Mouse (Mus musculus) liver, postnatal 0 days (tissue): Measurements from ENCODE around the gene BC048671. TPM values are rescaled to one million over a fixed set of nuclear protein-coding genes. Genes with fewer than 3 reads are reported as not detected.

Source experiments
- ATAC-seq: fragments of 200-750 bp; cut with Nextera tagmentation; 2 replicates; pipeline ENCODE4 v1.8.0; 2017; ENCODE audit warnings: mild to moderate bottlenecking, moderate library complexity
- DNase-seq: peaks from one replicate; pipeline ENCODE4 v3.0.0-alpha.2; 2016
- H3K27ac ChIP-seq: fragments of 300-500 bp; sonication (generic); 2 replicates; pipeline ENCODE4 v1.5.1; 2014; ENCODE audit warnings: antibody characterized with exemption, moderate library complexity, mild to moderate bottlenecking, low read depth
- H3K27me3 ChIP-seq: fragments of 300-500 bp; sonication (generic); 2 replicates; pipeline ENCODE4 v1.6.1; 2014; ENCODE audit warnings: low read length, control low read depth, mixed read lengths; ENCODE audit not compliant: insufficient read depth
- H3K36me3 ChIP-seq: fragments of 300-500 bp; sonication (generic); replicated peaks from 2 replicates; pipeline ENCODE4 v1.6.1; 2014; ENCODE audit warnings: mild to moderate bottlenecking, control low read depth, low read length, moderate library complexity, mixed read lengths; ENCODE audit not compliant: insufficient read depth
- H3K4me1 ChIP-seq: fragments of 300-500 bp; sonication (generic); 2 replicates; pipeline ENCODE4 v1.6.1; 2014; ENCODE audit warnings: antibody characterized with exemption, mild to moderate bottlenecking, control low read depth; ENCODE audit not compliant: insufficient read depth
- H3K4me2 ChIP-seq: fragments of 300-500 bp; sonication (generic); 2 replicates; pipeline ENCODE4 v1.6.1; 2014; ENCODE audit warnings: low read depth, mild to moderate bottlenecking, low read length, moderate library complexity, mixed read lengths
- H3K4me3 ChIP-seq: fragments of 300-500 bp; sonication (generic); 2 replicates; pipeline ENCODE4 v1.5.1; 2014; ENCODE audit warnings: low read depth, low read length
- H3K9ac ChIP-seq: fragments of 300-500 bp; sonication (generic); replicated peaks from 2 replicates; pipeline ENCODE4 v1.6.1; 2014; ENCODE audit warnings: mild to moderate bottlenecking, moderate library complexity
- H3K9me3 ChIP-seq: fragments of 300-500 bp; sonication (generic); 2 replicates; pipeline ENCODE4 v1.6.1; 2016; ENCODE audit warnings: mild to moderate bottlenecking, control low read depth, low read length, mixed read lengths
- CTCF ChIP-seq: sonication (generic); IDR thresholded peaks from 2 replicates; pipeline ENCODE4 v1.5.1; 2016; ENCODE audit warnings: antibody characterized with exemption, low read depth
- EP300 ChIP-seq: IDR thresholded peaks from 2 replicates; pipeline ENCODE4 v1.6.1; 2016; ENCODE audit warnings: antibody characterized with exemption, low read depth, mild to moderate bottlenecking
- WGBS: fragments of 180-500 bp; shearing (Covaris S2); extraction: QIAGEN DNeasy Blood & Tissue Kit; methylation state at CpG from one replicate; pipeline ENCODE4 v1.1.7; 2014; ENCODE audit not compliant: insufficient replicate concordance; 5-methylcytosine and 5-hydroxymethylcytosine counted together
- polyA plus RNA-seq: library from polyadenylated mRNA; unstranded; fragments of >200 nt; fragmentation: Nextera tagmentation; extraction: Ambion mirVana; gene quantifications from 2 replicates; pipeline ENCODE4 v1.2.1, GENCODE M21; 2015

Gene BC048671
- polyA plus RNA-seq, 1 experiment from 2014 or later = not detected

DNA sequence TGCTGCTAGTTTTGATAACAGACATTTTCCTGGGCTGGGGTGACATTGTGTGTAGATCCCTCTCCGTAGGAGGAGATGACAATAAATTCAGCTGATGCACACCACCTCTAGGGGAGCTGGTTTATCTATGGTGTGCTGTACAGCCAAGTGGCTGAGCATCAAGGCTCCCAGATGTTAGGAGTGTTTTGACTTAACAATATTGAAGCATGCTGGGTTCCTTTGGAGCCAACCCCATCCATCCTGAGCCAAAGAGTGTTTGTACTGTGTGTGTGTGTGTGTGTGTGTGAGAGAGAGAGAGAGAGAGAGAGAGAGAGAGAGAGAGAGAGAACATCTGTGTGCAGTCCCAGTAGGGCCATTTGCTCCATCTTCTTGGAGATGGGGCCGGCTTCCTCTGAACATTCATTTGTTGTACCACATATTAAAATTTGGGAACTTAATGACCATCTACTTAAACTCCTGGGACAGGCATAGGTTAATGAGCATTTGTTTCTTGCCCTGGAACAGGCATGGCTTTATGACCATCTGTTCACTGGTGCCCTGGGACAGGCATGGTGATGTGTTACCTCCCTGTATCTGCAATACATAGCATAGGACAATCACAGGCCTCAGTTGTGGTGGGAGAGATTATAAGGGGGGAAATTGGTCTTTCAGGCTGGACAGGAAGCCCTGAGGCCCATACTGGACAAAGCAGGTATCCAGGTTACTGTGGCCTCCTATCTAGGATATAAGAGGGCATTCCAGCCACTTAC is 16.7 kb downstream of the BC048671 start:
- no peak overlapping the region for H3K9ac ChIP-seq
- WGBS = 74% methylated on average over 2 of the region's 2 CpGs
- H3K9me3 ChIP-seq = no peaks in the 10 kb centered on the region
- no peak overlapping the region for H3K27ac ChIP-seq
- peaks cover 36% of the 10 kb centered on the region for H3K4me1 ChIP-seq
- H3K4me2 ChIP-seq = no peak overlapping the region
- H3K36me3 ChIP-seq = 0 out of 2 replicates have a peak, but pooled peaks cover 3% of the 10 kb centered on the region
- H3K4me3 ChIP-seq = no peak overlapping the region
- no peaks in the 10 kb centered on the region for H3K27me3 ChIP-seq
- ATAC-seq (no peak), DNase-seq (no peak)
- TF ChIP-seq CTCF (no peak), EP300 (no peak)

DNA sequence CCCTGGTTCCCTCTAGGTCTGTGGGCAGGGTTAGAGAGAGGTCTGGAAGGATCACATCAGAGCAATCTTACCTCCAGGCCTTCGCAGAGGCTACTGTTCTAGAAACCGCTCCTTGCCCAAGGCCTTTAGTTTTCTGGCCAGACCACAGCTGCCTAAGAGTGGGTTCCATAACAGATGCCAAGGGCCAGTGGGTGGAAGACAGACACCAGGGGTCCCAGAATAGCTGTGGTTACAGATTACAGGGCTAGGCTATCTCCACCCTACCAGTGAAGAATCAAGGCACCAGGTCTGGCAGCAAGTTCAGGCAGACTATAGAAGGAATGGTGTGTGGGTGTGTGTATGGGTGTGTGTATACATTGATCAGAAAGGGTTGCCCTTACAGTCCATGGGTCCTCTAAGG is 18.0 kb downstream of the BC048671 start:
- H3K27me3 ChIP-seq = no peaks in the 10 kb centered on the region
- ATAC-seq (no peak), DNase-seq (no peak)
- no peak overlapping the region for H3K4me2 ChIP-seq
- H3K9me3 ChIP-seq = no peaks in the 10 kb centered on the region
- no peak overlapping the region for H3K9ac ChIP-seq
- TF ChIP-seq EP300 = no peak
- no peak for TF ChIP-seq CTCF
- 0 out of 2 replicates have a peak overlapping the region, but pooled peaks have one; percentile 34 for H3K27ac ChIP-seq
- H3K4me3 ChIP-seq = no peak overlapping the region
- 92% methylated on average over 2 of the region's 2 CpGs for WGBS
- peaks cover 43% of the 10 kb centered on the region for H3K4me1 ChIP-seq
- 0 out of 2 replicates have a peak, but pooled peaks cover 3% of the 10 kb centered on the region for H3K36me3 ChIP-seq

DNA sequence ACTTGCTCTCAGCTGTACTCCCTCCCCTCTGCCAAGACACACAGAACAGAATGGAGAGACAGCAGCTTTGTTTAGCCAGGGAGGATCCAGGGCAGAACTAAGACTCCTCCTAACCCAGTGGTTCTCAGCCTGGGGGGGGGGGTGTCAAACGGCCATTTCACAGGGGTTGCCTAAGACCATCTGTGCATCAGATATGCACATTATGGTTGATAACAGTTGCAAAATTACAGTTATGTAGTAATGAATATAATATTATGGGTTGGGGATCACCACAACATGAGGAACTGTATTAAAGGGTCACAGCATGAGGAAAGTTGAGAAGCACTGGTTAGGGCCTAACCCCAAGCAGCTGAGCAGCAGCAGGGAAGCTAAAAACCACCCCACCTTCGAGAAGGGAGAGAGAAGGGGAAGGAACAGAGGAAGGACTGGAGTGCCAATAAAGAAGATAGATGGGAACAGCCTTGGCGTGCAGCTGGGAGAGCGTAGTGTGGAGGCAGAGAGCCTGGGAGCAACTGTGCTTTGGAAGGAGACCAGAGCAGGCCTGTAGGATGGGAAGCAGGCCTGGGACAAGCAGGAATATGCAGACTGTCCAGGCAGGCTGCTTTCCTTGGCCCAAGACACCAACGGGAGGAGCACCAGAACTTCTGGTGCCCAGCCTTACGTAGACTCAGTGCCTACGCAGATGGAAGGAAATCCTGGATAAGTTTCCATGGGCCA is 18.6 kb downstream of the BC048671 start:
- no peak for TF ChIP-seq EP300
- TF ChIP-seq CTCF = no peak
- H3K36me3 ChIP-seq = 0 out of 2 replicates have a peak, but pooled peaks cover 3% of the 10 kb centered on the region
- no peak overlapping the region for H3K4me3 ChIP-seq
- H3K4me2 ChIP-seq = no peak overlapping the region
- no peak overlapping the region for H3K9ac ChIP-seq
- no peaks in the 10 kb centered on the region for H3K27me3 ChIP-seq
- no peak for ATAC-seq
- WGBS = 66% methylated on average over 7 of the region's 7 CpGs
- peaks cover 43% of the 10 kb centered on the region for H3K4me1 ChIP-seq
- peak overlapping the region; percentile 85 for H3K27ac ChIP-seq
- no peaks in the 10 kb centered on the region for H3K9me3 ChIP-seq
- no peak for DNase-seq

DNA sequence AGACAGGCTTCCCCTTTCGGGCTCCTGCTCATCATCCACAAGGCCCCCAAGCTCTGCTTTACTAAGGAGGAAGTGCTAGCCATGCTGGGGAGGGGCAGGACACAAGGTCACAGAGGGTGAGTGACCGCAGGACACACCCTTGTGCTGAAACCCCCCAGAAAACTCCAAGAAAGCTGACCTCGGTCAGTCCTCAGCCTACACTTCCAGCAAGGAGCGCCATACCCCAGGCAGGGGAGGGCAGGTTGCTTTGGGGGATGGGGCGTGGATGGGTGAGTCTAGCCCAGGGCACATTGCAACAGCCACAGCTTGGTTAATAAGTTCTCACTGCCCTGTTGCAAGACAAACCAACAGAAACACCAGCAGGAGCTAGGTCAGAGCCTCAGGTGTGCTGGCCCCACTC is 19.4 kb downstream of the BC048671 start:
- Histone ChIP-seq H3K9me3 (no peaks in the 10 kb centered on the region), H3K4me2 (peak overlapping the region; percentile 49), H3K27me3 (no peaks in the 10 kb centered on the region), H3K36me3 (0 out of 2 replicates have a peak, but pooled peaks cover 3% of the 10 kb centered on the region), H3K4me3 (no peak overlapping the region), H3K4me1 (peaks cover 47% of the 10 kb centered on the region), H3K27ac (peak overlapping the region; percentile 85), H3K9ac (no peak overlapping the region)
- TF ChIP-seq EP300 (0 out of 2 replicates have a peak, but pooled peaks have one; percentile 19), CTCF (no peak)
- DNase-seq = peak; percentile 78
- 47% methylated on average over 5 of the region's 5 CpGs for WGBS
- ATAC-seq = peak; percentile 91

DNA sequence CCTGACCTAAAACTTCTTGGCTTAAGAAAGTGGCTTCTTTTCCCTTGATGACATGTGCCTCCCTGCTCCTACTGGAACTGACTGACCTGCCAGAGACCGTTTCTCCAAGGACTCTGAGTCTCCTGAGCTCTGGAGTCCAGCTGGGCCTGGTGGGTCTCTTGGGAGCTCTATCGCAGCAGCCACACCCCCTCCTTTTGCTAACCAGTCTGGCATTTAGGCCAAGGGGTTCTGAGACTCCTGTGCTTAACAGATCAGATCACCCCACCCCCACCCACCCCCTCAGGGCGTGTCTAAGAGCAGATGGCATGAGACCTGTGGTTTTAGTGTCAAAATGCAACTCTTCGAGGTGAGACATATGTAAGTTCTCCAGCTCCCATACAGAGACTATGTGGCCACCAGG is 20.8 kb downstream of the BC048671 start:
- ATAC-seq = no peak
- 37% methylated on average over 4 of the region's 4 CpGs for WGBS
- no peak for TF ChIP-seq CTCF
- TF ChIP-seq EP300 = no peak
- Histone ChIP-seq H3K9ac (no peak overlapping the region), H3K4me2 (peak overlapping the region; percentile 22; the same call in 1 of the 2 replicates), H3K4me1 (peaks cover 48% of the 10 kb centered on the region), H3K27ac (peak overlapping the region; percentile 85), H3K27me3 (no peaks in the 10 kb centered on the region), H3K9me3 (no peaks in the 10 kb centered on the region), H3K4me3 (no peak overlapping the region), H3K36me3 (no peaks in the 10 kb centered on the region)
- no peak for DNase-seq

DNA sequence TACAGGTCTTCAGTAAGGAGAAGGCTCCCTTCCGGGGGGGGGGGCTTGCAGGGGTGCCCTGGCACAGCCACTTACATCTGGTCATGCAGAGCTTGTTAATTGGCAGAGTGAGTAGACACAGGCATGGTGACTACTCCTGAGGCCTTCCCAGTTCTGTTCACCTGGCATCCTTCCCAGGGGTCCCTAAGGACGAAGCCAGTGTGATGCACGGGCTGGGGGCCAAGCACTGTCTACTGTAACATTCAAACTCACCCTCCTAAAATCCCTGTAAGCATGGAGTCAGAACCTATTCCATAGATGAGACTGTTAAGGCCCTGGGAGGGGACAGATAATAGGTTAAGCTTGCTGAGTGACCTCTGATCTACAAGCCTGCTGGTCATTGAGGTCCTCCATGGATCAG is 23.0 kb downstream of the BC048671 start:
- 49% methylated on average over 3 of the region's 3 CpGs for WGBS
- TF ChIP-seq CTCF = no peak
- TF ChIP-seq EP300 = no peak
- ATAC-seq (no peak), DNase-seq (no peak)
- Histone ChIP-seq H3K27ac (peak overlapping the region; percentile 69; the same call in 1 of the 2 replicates), H3K4me2 (peak overlapping the region; percentile 67), H3K4me3 (0 out of 2 replicates have a peak overlapping the region, but pooled peaks have one; percentile 47), H3K27me3 (no peaks in the 10 kb centered on the region), H3K9me3 (no peaks in the 10 kb centered on the region), H3K36me3 (no peaks in the 10 kb centered on the region), H3K9ac (peak overlapping the region; percentile 50; the same call in 1 of the 2 replicates), H3K4me1 (peaks cover 43% of the 10 kb centered on the region)
